Mouse (Mus musculus): ENCODE results near the gene Wbp11.

DNA sequence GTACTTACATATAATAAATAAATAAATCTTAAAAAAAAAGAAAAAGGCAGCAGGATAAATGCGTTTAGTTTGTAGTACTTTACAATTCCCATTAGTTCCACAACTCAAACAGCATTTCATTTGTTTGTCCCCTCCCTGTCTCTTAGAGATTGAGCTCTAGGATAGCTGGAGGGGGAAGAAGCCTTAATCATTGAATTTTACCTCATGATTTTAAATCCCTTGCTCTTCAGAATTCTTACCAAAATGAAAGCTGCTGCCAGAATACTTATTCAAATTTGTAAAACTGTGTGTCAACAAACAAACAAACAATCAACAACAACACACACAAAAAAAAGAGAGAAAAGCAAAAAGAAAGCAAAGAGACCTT is 22.6 kb downstream of the Wbp11 start:
- TF ChIP-seq CTCF (IDR thresholded peaks at IDR 0.05; ENCODE audit: control insufficient read depth, insufficient read depth, insufficient read length) (no peak), MYOD1 (IDR thresholded peaks at IDR 0.05; ENCODE audit: control insufficient read depth, insufficient read length, low read depth) (no peak), USF1 (IDR thresholded peaks at IDR 0.05; ENCODE audit: low read depth) (no peak), CEBPB (IDR thresholded peaks at IDR 0.05; ENCODE audit: low read depth) (no peak), MAX (IDR thresholded peaks at IDR 0.05) (no peak), FOSL1 (IDR thresholded peaks at IDR 0.05; ENCODE audit: insufficient read depth, low read length, poor library complexity, severe bottlenecking) (no peak), MYOG (IDR thresholded peaks at IDR 0.05; ENCODE audit: control insufficient read depth, extremely low read depth, insufficient read length) (no peak)
